Mouse (Mus musculus): ENCODE results near the gene Pde8b. TPM values are rescaled to one million over a fixed set of nuclear protein-coding genes. Genes with fewer than 3 reads are reported as not detected.

Gene Pde8b
- polyA plus RNA-seq, 1 experiment, result 0.05 TPM

DNA sequence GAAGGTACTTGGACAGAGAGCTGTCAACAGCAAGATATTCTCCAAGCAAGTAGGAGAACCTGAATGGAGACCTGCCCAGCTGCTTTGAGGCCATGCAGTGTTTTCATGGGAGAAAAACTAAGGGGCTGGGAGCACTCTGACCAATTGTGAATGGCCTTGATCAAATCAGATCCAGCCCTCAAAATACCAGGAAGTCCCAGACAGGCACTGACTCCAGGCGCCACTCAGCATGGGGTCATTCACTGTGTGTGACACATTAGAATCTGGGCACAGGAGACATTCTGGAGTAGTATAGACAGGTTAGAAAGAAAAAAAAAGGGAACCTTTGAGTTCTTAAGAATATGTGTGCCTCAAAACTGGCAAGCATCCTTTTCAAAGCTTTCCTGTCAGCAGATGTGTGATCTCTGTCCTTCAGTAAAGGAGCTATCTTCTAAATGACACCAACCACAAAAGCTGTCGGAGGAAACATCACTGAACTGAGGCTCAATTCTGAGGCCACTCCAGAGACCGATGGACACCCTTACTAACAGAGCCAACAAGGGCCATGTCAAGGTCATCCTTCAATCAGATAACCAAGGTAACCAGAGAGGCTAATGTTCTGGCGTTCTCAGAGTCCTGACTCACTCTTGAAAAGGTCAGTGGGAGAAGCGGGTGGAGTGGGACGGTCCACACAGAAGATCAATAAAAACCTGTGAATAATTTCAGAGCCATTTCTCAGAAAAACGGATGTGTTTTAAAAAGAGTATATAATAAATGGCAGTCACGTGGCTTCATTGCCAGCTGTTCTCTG lies 151.0 kb downstream of the Pde8b start:
- no peak overlapping the region for H3ac ChIP-seq (ENCODE audit: control insufficient read depth, insufficient read length, low read depth)
- H3K79me3 ChIP-seq (ENCODE audit: low read depth), result no peaks in the 10 kb centered on the region
- TF ChIP-seq CEBPB (IDR thresholded peaks at IDR 0.05; ENCODE audit: low read depth), result no peak
- TF ChIP-seq CTCF (IDR thresholded peaks at IDR 0.05; ENCODE audit: control insufficient read depth, insufficient read depth, insufficient read length), result no peak
- no peak for TF ChIP-seq MYOD1 (IDR thresholded peaks at IDR 0.05; ENCODE audit: control insufficient read depth, insufficient read length, low read depth)
- H3K27me3 ChIP-seq (ENCODE audit: control insufficient read depth, insufficient read depth, insufficient read length), result peaks cover 11% of the 10 kb centered on the region
- no peaks in the 10 kb centered on the region for H3K79me2 ChIP-seq (ENCODE audit: control insufficient read depth, insufficient read depth)
- no peaks in the 10 kb centered on the region for H3K36me3 ChIP-seq (ENCODE audit: control insufficient read depth, insufficient read depth)
- no peak overlapping the region for H3K4me3 ChIP-seq (ENCODE audit: insufficient read depth, poor library complexity, severe bottlenecking)

DNA sequence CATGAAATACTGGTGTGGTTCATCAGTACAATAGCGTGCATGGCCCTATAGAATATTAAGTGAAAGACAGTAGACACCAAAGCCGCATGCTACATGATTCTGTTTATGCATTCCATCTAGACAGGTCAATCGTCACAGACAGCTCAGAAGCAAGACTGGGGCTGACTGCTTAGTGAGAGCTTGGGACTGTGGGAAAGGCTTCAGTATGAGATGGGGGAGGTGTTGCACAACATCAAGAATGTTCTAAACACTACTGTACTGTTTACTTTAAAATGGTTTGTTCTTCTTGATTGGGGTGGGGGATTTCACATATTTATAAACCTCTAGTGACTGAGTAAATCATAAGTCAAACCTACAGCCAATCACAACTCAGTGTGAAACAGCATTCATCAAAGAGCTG lies 153.5 kb downstream of the Pde8b start:
- Histone ChIP-seq H3ac (ENCODE audit: control insufficient read depth, insufficient read length, low read depth) (no peak overlapping the region), H3K36me3 (ENCODE audit: control insufficient read depth, insufficient read depth) (no peaks in the 10 kb centered on the region), H3K4me3 (ENCODE audit: insufficient read depth, poor library complexity, severe bottlenecking) (no peak overlapping the region), H3K79me2 (ENCODE audit: control insufficient read depth, insufficient read depth) (no peaks in the 10 kb centered on the region), H3K79me3 (ENCODE audit: low read depth) (no peaks in the 10 kb centered on the region), H3K27me3 (ENCODE audit: control insufficient read depth, insufficient read depth, insufficient read length) (peaks cover 18% of the 10 kb centered on the region)
- no peak for TF ChIP-seq CEBPB (IDR thresholded peaks at IDR 0.05; ENCODE audit: low read depth)
- no peak for TF ChIP-seq MYOD1 (IDR thresholded peaks at IDR 0.05; ENCODE audit: control insufficient read depth, insufficient read length, low read depth)
- TF ChIP-seq USF1 (IDR thresholded peaks at IDR 0.05; ENCODE audit: low read depth), result no peak
- TF ChIP-seq MAX (IDR thresholded peaks at IDR 0.05), result no peak
- no peak for TF ChIP-seq CTCF (IDR thresholded peaks at IDR 0.05; ENCODE audit: control insufficient read depth, insufficient read depth, insufficient read length)
- no peak for TF ChIP-seq FOSL1 (IDR thresholded peaks at IDR 0.05; ENCODE audit: insufficient read depth, low read length, poor library complexity, severe bottlenecking)
- TF ChIP-seq MYOG (IDR thresholded peaks at IDR 0.05; ENCODE audit: control insufficient read depth, extremely low read depth, insufficient read length), result no peak

DNA sequence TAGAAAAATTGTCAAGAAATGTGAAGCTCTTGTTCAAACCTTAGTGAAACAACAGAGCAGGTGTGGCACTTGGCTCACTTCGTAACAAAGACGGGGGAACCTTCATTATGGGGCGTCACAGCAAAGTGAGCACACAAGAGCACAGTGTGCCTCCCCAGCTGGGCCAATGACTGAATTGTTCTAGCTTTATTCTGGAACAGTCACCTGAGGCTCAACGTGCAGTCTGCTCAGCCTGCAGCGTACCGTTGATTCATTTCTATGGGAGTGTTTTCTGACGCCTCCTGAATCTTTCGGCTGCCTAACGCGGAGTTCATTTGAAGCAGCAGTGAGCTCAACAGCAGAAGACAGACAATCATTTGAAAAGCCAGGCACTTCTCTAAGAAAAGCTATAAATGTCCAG lies 154.3 kb downstream of the Pde8b start:
- H3K4me3 ChIP-seq (ENCODE audit: insufficient read depth, poor library complexity, severe bottlenecking), result no peak overlapping the region

DNA sequence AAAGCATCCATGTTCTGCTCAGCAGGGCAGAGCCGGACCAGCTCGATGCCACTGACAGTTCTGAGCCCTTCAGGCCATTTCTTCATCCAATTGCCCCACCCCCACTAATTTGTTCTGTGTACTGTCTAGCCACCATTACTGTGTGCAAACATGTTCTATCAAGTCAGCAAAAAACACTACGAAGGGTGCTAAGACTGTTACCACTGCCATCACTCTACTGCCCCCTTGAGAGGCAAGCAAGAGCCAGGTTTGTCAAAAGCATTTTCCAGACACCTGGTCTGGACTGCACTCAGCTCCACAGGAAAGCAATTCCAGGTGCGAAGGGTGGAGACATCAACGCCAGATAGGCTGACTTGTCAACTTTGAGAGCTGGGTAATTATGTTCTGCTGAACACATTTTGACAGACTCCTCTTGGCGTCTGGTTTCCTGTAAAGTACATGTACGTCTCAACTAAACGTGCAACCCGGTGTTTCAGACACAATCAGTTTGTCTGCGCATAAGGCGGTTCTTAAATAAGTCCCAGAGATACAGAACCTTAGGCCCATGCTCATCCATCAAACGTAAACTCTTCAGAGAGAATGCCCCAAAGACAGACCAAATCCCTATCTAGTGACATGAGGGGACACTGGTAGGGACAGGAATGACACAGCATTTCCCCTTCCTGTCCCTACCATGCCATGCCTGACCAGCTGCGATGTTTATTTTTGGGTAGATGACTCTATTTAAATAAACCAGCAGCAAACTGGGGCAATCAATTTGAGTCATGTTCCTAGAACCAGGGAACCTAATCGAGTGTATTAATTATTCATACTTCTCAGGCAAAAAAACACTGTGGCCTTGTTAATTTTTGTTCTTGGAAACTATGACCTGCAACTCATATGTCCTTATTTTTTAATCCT lies 158.3 kb downstream of the Pde8b start:
- TF ChIP-seq MYOG (IDR thresholded peaks at IDR 0.05; ENCODE audit: control insufficient read depth, extremely low read depth, insufficient read length) (no peak), CEBPB (IDR thresholded peaks at IDR 0.05; ENCODE audit: low read depth) (no peak), MAX (IDR thresholded peaks at IDR 0.05) (no peak), FOSL1 (IDR thresholded peaks at IDR 0.05; ENCODE audit: insufficient read depth, low read length, poor library complexity, severe bottlenecking) (no peak), USF1 (IDR thresholded peaks at IDR 0.05; ENCODE audit: low read depth) (no peak), CTCF (IDR thresholded peaks at IDR 0.05; ENCODE audit: control insufficient read depth, insufficient read depth, insufficient read length) (no peak), MYOD1 (IDR thresholded peaks at IDR 0.05; ENCODE audit: control insufficient read depth, insufficient read length, low read depth) (no peak)
- H3K79me3 ChIP-seq (ENCODE audit: low read depth), result no peaks in the 10 kb centered on the region
- peaks cover 26% of the 10 kb centered on the region for H3K27me3 ChIP-seq (ENCODE audit: control insufficient read depth, insufficient read depth, insufficient read length)
- H3K4me3 ChIP-seq (ENCODE audit: insufficient read depth, poor library complexity, severe bottlenecking), result no peak overlapping the region
- no peak overlapping the region for H3ac ChIP-seq (ENCODE audit: control insufficient read depth, insufficient read length, low read depth)
- no peaks in the 10 kb centered on the region for H3K79me2 ChIP-seq (ENCODE audit: control insufficient read depth, insufficient read depth)
- no peaks in the 10 kb centered on the region for H3K36me3 ChIP-seq (ENCODE audit: control insufficient read depth, insufficient read depth)

More for the DNA sequence above, 154.3 kb downstream of the Pde8b start:
- no peak overlapping the region for H3ac ChIP-seq (ENCODE audit: control insufficient read depth, insufficient read length, low read depth)
- no peaks in the 10 kb centered on the region for H3K79me3 ChIP-seq (ENCODE audit: low read depth)
- TF ChIP-seq MYOD1 (IDR thresholded peaks at IDR 0.05; ENCODE audit: control insufficient read depth, insufficient read length, low read depth), result no peak
- no peak for TF ChIP-seq MAX (IDR thresholded peaks at IDR 0.05)
- TF ChIP-seq CTCF (IDR thresholded peaks at IDR 0.05; ENCODE audit: control insufficient read depth, insufficient read depth, insufficient read length), result no peak
- no peak for TF ChIP-seq FOSL1 (IDR thresholded peaks at IDR 0.05; ENCODE audit: insufficient read depth, low read length, poor library complexity, severe bottlenecking)
- TF ChIP-seq MYOG (IDR thresholded peaks at IDR 0.05; ENCODE audit: control insufficient read depth, extremely low read depth, insufficient read length), result no peak
- no peak for TF ChIP-seq CEBPB (IDR thresholded peaks at IDR 0.05; ENCODE audit: low read depth)
- no peak for TF ChIP-seq USF1 (IDR thresholded peaks at IDR 0.05; ENCODE audit: low read depth)
- H3K36me3 ChIP-seq (ENCODE audit: control insufficient read depth, insufficient read depth), result no peaks in the 10 kb centered on the region
- peaks cover 18% of the 10 kb centered on the region for H3K27me3 ChIP-seq (ENCODE audit: control insufficient read depth, insufficient read depth, insufficient read length)
- no peaks in the 10 kb centered on the region for H3K79me2 ChIP-seq (ENCODE audit: control insufficient read depth, insufficient read depth)

GRCm38 (mm10) chr13:95087358-95087787 lies 162.8 kb downstream of the Pde8b start:
- Histone ChIP-seq H3K4me3 (ENCODE audit: insufficient read depth, poor library complexity, severe bottlenecking) (no peak overlapping the region), H3K27me3 (ENCODE audit: control insufficient read depth, insufficient read depth, insufficient read length) (peaks cover 20% of the 10 kb centered on the region), H3K79me2 (ENCODE audit: control insufficient read depth, insufficient read depth) (no peaks in the 10 kb centered on the region), H3K79me3 (ENCODE audit: low read depth) (no peaks in the 10 kb centered on the region), H3K36me3 (ENCODE audit: control insufficient read depth, insufficient read depth) (no peaks in the 10 kb centered on the region), H3ac (ENCODE audit: control insufficient read depth, insufficient read length, low read depth) (no peak overlapping the region)
- TF ChIP-seq MYOD1 (IDR thresholded peaks at IDR 0.05; ENCODE audit: control insufficient read depth, insufficient read length, low read depth), result no peak
- no peak for TF ChIP-seq CEBPB (IDR thresholded peaks at IDR 0.05; ENCODE audit: low read depth)

Data from C2C12 (cell line).